Mouse (Mus musculus) embryonic fibroblast, embryonic 13.5 days (primary cell): ENCODE measurements around the gene Sart3.
A peak's percentile ranks its signal among the peaks of the same experiment; 100 is the strongest.

Experiments used
- CTCF ChIP-seq: IDR thresholded peaks from 2 replicates; pipeline ENCODE4 v1.5.1; 2011; ENCODE audit warnings: mild to moderate bottlenecking, control low read depth, low read length, moderate library complexity, borderline replicate concordance; ENCODE audit not compliant: insufficient read depth
- POLR2A ChIP-seq: IDR thresholded peaks from 2 replicates; pipeline ENCODE4 v1.6.1; 2011; ENCODE audit warnings: low read depth, mild to moderate bottlenecking, control low read depth, low read length, moderate library complexity

GRCm38 (mm10) chr5:113773664-113774063 lies 1.4 kb upstream of the Sart3 start:
- TF ChIP-seq CTCF (peak; percentile 95), POLR2A (no peak; the same call in 1 of the 2 replicates)
